ENCODE assay signal across 21 mouse cellular contexts in the genomic region with DNA sequence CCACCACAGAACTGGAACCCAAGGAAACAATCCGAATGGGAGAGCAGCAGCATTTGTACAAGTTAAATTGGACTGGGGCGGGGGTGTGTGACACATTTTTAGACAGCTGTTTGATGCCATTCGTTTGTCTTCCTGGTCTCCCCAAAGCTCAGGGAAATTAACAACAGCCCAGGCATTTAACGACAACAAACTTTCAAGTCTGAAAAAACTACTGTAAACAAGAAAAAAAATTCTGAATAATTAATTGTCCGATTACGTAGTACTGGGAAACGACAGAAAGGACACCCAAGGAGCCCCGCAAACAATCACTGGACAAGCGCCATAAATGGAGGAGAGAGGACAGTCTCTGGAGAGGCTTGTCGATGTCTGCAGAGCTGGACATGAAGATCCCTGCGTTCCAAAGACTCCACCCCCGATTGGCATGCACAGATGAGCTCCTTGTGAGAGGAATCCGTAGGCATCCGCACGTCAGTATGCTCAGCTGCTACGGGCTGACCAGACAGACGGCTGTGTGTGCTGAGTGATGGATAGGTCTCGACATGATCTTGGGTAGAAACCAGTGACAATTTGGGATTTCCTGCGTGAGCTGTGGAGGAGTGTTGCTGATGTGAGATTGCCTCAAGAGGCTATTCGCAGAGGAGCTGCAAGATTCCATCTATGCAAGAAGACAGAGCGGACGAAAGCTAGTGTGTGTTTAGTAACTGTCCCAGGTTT. TPM values are rescaled to one million over a fixed set of nuclear protein-coding genes. Genes with fewer than 3 reads are reported as not detected.
DNase-seq lines count a peak whose midpoint lies in the region.
"Had no signal": no experiment of that assay in that cellular context is flagged by ENCODE, and none has a peak within 500 bp of the region (broad histone marks: within the 10 kb centered on the region; RNA-seq: fewer than 3 reads in every experiment).

No protein-coding gene starts in this region.

- no peaks in the 10 kb centered on the region for H3K27me3 ChIP-seq in forebrain, embryonic 10.5 days (ENCODE audit: poor library complexity, severe bottlenecking)
- H3K27me3 ChIP-seq: embryonic facial prominence, embryonic 12.5 days; forebrain, embryonic 12.5 days; heart, embryonic 15.5 days; limb, embryonic 15.5 days had no signal

- H3K27ac ChIP-seq in forebrain, embryonic 10.5 days: no peak overlapping the region
- H3K27ac ChIP-seq: embryonic facial prominence, embryonic 12.5 days; forebrain, embryonic 12.5 days; heart, embryonic 15.5 days; hindbrain, embryonic 14.5 days; limb, embryonic 15.5 days; macrophage had no signal

- DNase-seq in frontal cortex, postnatal 36 days (ENCODE audit: low spot score in 2 of 2): peak; percentile 12 to 36
- no peak for DNase-seq in frontal cortex, postnatal 10 days (ENCODE audit: low spot score in 2 of 2)
- peak; percentile 9 for DNase-seq in kidney, postnatal 14 days
- DNase-seq in kidney, adult 8-10 months: no peak
- peak; percentile 20 to 29 for DNase-seq in right cerebral cortex, adult 2 months (ENCODE audit: low spot score in 2 of 2)
- DNase-seq in right cerebral cortex, postnatal 10 days (ENCODE audit: low spot score in 2 of 2): no peak
- DNase-seq in forebrain, embryonic 10.5 days (ENCODE audit: extremely low spot score, low spot score): no peak
- DNase-seq: adrenal gland, postnatal 25 days; B cell, adult 2 months; cerebellum, postnatal 36 days; gastrocnemius, postnatal 14 days; kidney, postnatal 25 days; midbrain, embryonic 14.5 days; thymus, postnatal 36 days had no signal

- peaks cover 5% of the 10 kb centered on the region; the same call in 1 of the 2 replicates for H3K9me3 ChIP-seq in forebrain, embryonic 10.5 days
- H3K9me3 ChIP-seq: forebrain, embryonic 12.5 days; heart, embryonic 15.5 days; limb, embryonic 15.5 days had no signal

- no peak overlapping the region for H3K4me3 ChIP-seq in forebrain, embryonic 10.5 days
- H3K4me3 ChIP-seq: embryonic facial prominence, embryonic 12.5 days; forebrain, embryonic 12.5 days; heart, embryonic 15.5 days; limb, embryonic 15.5 days had no signal

- H3K36me3 ChIP-seq in forebrain, embryonic 10.5 days (replicated peaks): no peaks in the 10 kb centered on the region
- H3K36me3 ChIP-seq: embryonic facial prominence, embryonic 12.5 days; forebrain, embryonic 12.5 days; heart, embryonic 15.5 days; limb, embryonic 15.5 days had no signal

- 92% methylated on average over 22 of the region's 22 CpGs for WGBS in forebrain, embryonic 10.5 days

- no peaks in the 10 kb centered on the region; the same call in 1 of the 2 replicates for H3K4me1 ChIP-seq in forebrain, embryonic 10.5 days
- H3K4me1 ChIP-seq: embryonic facial prominence, embryonic 12.5 days; forebrain, embryonic 12.5 days; heart, embryonic 15.5 days; limb, embryonic 15.5 days had no signal

RNA-seq across cellular contexts. Expression of a gene that starts 21.0 kb away (rescaled TPM):
- polyA plus RNA-seq in forebrain, embryonic 10.5 days (2016; fragmentation: Nextera tagmentation; extraction: Ambion mirVana): 0.50 TPM in 2 replicates
- polyA plus RNA-seq: macrophage; small intestine, adult 2 months had no signal

Comparison
In these comparisons a context has a peak if more than half of its experiments do, and no peak if none do; other contexts are left out.
1. DNase-seq: peak in frontal cortex, postnatal 36 days (2 of 2), kidney, postnatal 14 days (single experiment) and right cerebral cortex, adult 2 months (2 of 2); none in frontal cortex, postnatal 10 days (0 of 2), kidney, adult 8-10 months (0 of 2), right cerebral cortex, postnatal 10 days (0 of 2) and forebrain, embryonic 10.5 days (single experiment).